Mouse (Mus musculus): ENCODE measurements around the gene Mmgt2. TPM values are rescaled to one million over a fixed set of nuclear protein-coding genes. Genes with fewer than 3 reads are reported as not detected.
"Not testable (repeated sequence)": the region's sequence is repeated elsewhere in the genome, so short reads cannot be mapped to it uniquely, and the experiment has no call there.

Mmgt2 gene
- polyA plus RNA-seq, 1 experiment from 2014 or later, result 33.2 TPM

GRCm38 (mm10) chr11:62643011-62643631 is 5.3 kb upstream of the Mmgt2 start:
- Histone ChIP-seq H3K9ac (0 out of 2 replicates have a peak overlapping the region, but pooled peaks have one; percentile 21), H3K9me3 (replicated peaks) (no peaks in the 10 kb centered on the region), H3K4me3 (no peak overlapping the region), H3K27ac (peak overlapping the region; percentile 25), H3K4me2 (no peak overlapping the region), H3K27me3 (no peaks in the 10 kb centered on the region), H3K36me3 (ENCODE audit: poor library complexity, severe bottlenecking) (no peaks in the 10 kb centered on the region), H3K4me1 (peaks cover 58% of the 10 kb centered on the region)
- no peak for ATAC-seq
- 65% methylated on average over 8 of the region's 8 CpGs for WGBS

GRCm38 (mm10) chr11:62643681-62644363 is 4.6 kb upstream of the Mmgt2 start:
- no peak for ATAC-seq
- no peaks in the 10 kb centered on the region for H3K27me3 ChIP-seq
- no peak overlapping the region for H3K4me3 ChIP-seq
- peak overlapping the region; percentile 25; the same call in 1 of the 2 replicates for H3K27ac ChIP-seq
- H3K36me3 ChIP-seq (ENCODE audit: poor library complexity, severe bottlenecking), result no peaks in the 10 kb centered on the region
- H3K9me3 ChIP-seq (replicated peaks), result no peaks in the 10 kb centered on the region
- H3K9ac ChIP-seq, result no peak overlapping the region
- no peak overlapping the region for H3K4me2 ChIP-seq
- H3K4me1 ChIP-seq, result peaks cover 58% of the 10 kb centered on the region
- 86% methylated on average over 10 of the region's 10 CpGs for WGBS

GRCm38 (mm10) chr11:62644602-62645336 is 3.7 kb upstream of the Mmgt2 start:
- Histone ChIP-seq H3K9ac (no peak overlapping the region), H3K27me3 (no peaks in the 10 kb centered on the region), H3K4me3 (no peak overlapping the region), H3K4me2 (no peak overlapping the region), H3K27ac (peak overlapping the region; percentile 5; the same call in 1 of the 2 replicates), H3K4me1 (peaks cover 58% of the 10 kb centered on the region), H3K9me3 (replicated peaks) (no peaks in the 10 kb centered on the region), H3K36me3 (ENCODE audit: poor library complexity, severe bottlenecking) (no peaks in the 10 kb centered on the region)
- ATAC-seq, result no peak
- WGBS, result 93% methylated on average over 5 of the region's 5 CpGs

GRCm38 (mm10) chr11:62645337-62645675 is 3.2 kb upstream of the Mmgt2 start:
- WGBS, result 90% methylated on average over 4 of the region's 4 CpGs
- H3K36me3 ChIP-seq (ENCODE audit: poor library complexity, severe bottlenecking), result no peaks in the 10 kb centered on the region
- peak overlapping the region; percentile 96 for H3K4me2 ChIP-seq
- H3K27me3 ChIP-seq, result no peaks in the 10 kb centered on the region
- no peaks in the 10 kb centered on the region for H3K9me3 ChIP-seq (replicated peaks)
- H3K9ac ChIP-seq, result no peak overlapping the region
- no peak for ATAC-seq
- no peak overlapping the region for H3K4me3 ChIP-seq
- H3K4me1 ChIP-seq, result peaks cover 60% of the 10 kb centered on the region
- peak overlapping the region; percentile 5; the same call in 1 of the 2 replicates for H3K27ac ChIP-seq

GRCm38 (mm10) chr11:62645732-62646494 is 2.6 kb upstream of the Mmgt2 start:
- H3K27me3 ChIP-seq, result no peaks in the 10 kb centered on the region
- peak overlapping the region; percentile 51 for H3K9ac ChIP-seq
- peak overlapping the region; percentile 24 for H3K4me3 ChIP-seq
- H3K27ac ChIP-seq, result peak overlapping the region; percentile 15; the same call in 1 of the 2 replicates
- 45% methylated on average over 8 of the region's 8 CpGs for WGBS
- H3K4me1 ChIP-seq, result peaks cover 65% of the 10 kb centered on the region
- H3K9me3 ChIP-seq (replicated peaks), result no peaks in the 10 kb centered on the region
- ATAC-seq, result no peak
- peak overlapping the region; percentile 96 for H3K4me2 ChIP-seq
- H3K36me3 ChIP-seq (ENCODE audit: poor library complexity, severe bottlenecking), result no peaks in the 10 kb centered on the region

- Histone ChIP-seq H3K4me1 (peaks cover 66% of the 10 kb centered on the region), H3K9me3 (replicated peaks) (no peaks in the 10 kb centered on the region), H3K36me3 (ENCODE audit: poor library complexity, severe bottlenecking) (no peaks in the 10 kb centered on the region), H3K4me3 (peak overlapping the region; percentile 24), H3K4me2 (peak overlapping the region; percentile 96), H3K27ac (0 out of 2 replicates have a peak overlapping the region, but pooled peaks have one; percentile 15), H3K9ac (peak overlapping the region; percentile 51), H3K27me3 (no peaks in the 10 kb centered on the region)
- 39% methylated on average over 4 of the region's 4 CpGs for WGBS
- ATAC-seq, result no peak
Observed at GRCm38 (mm10) chr11:62646495-62646843, 2.0 kb upstream of the Mmgt2 start.

- no peak for ATAC-seq
- Histone ChIP-seq H3K9me3 (replicated peaks) (no peaks in the 10 kb centered on the region), H3K4me1 (peaks cover 68% of the 10 kb centered on the region), H3K4me2 (peak overlapping the region; percentile 96), H3K27ac (0 out of 2 replicates have a peak overlapping the region, but pooled peaks have one; percentile 15), H3K9ac (peak overlapping the region; percentile 85; the same call in 1 of the 2 replicates), H3K36me3 (ENCODE audit: poor library complexity, severe bottlenecking) (no peaks in the 10 kb centered on the region), H3K27me3 (no peaks in the 10 kb centered on the region), H3K4me3 (peak overlapping the region; percentile 72)
- 51% methylated on average over 7 of the region's 7 CpGs for WGBS
Observed at GRCm38 (mm10) chr11:62646958-62647515, 1.4 kb upstream of the Mmgt2 start.

GRCm38 (mm10) chr11:62647661-62648590 is 538 bp upstream of the Mmgt2 start, which contains the start of gene Lrrc75a:
Lrrc75a (minus strand) TSS chr11:62648523.
- Histone ChIP-seq H3K27me3 (no peaks in the 10 kb centered on the region), H3K9me3 (replicated peaks) (no peaks in the 10 kb centered on the region), H3K4me1 (peaks cover 67% of the 10 kb centered on the region), H3K4me2 (peak within 1 kb of the TSS; percentile 96), H3K36me3 (ENCODE audit: poor library complexity, severe bottlenecking) (no peaks in the 10 kb centered on the region), H3K9ac (peak within 1 kb of the TSS; percentile 85), H3K4me3 (peak within 1 kb of the TSS; percentile 72), H3K27ac (peak within 1 kb of the TSS; percentile 65)
- WGBS, result 3% methylated on average over 42 of the region's 86 CpGs
- ATAC-seq, result peak; percentile 62

- not testable (repeated sequence) for H3K27me3 ChIP-seq; H3K36me3 ChIP-seq (ENCODE audit: poor library complexity, severe bottlenecking); H3K4me3 ChIP-seq; ATAC-seq; H3K9ac ChIP-seq; H3K27ac ChIP-seq; H3K9me3 ChIP-seq (replicated peaks)
- Histone ChIP-seq H3K4me1 (peaks cover 50% of the 10 kb centered on the region), H3K4me2 (peak overlapping the region; percentile 96)
- 82% methylated on average over 4 of the region's 4 CpGs for WGBS
Observed at GRCm38 (mm10) chr11:62649803-62650202, 1.3 kb downstream of the Mmgt2 start.

- no peak overlapping the region for H3K27ac ChIP-seq
- no peak for ATAC-seq
- no peaks in the 10 kb centered on the region for H3K27me3 ChIP-seq
- H3K36me3 ChIP-seq (ENCODE audit: poor library complexity, severe bottlenecking), result peaks cover 4% of the 10 kb centered on the region; the same call in 1 of the 2 replicates
- WGBS, result 95% methylated on average over 3 of the region's 3 CpGs
- no peak overlapping the region for H3K4me3 ChIP-seq
- H3K9ac ChIP-seq, result no peak overlapping the region
- H3K9me3 ChIP-seq (replicated peaks), result no peaks in the 10 kb centered on the region
- no peak overlapping the region for H3K4me2 ChIP-seq
- peaks cover 33% of the 10 kb centered on the region for H3K4me1 ChIP-seq
Observed at GRCm38 (mm10) chr11:62651563-62651962, 3.1 kb downstream of the Mmgt2 start.

Measured in forebrain, embryonic 13.5 days (tissue).